Mouse (Mus musculus) embryonic facial prominence, embryonic 11.5 days (tissue): ENCODE measurements at regions not wholly inside any gene's neighbourhood (a gene's known extent, or its start where the extent isn't known, plus 50 kb on each side); places are given as distances from the start of the nearest gene placed in this dataset.

ENCODE experiments used
- ATAC-seq: fragments of 200-750 bp; cut with Nextera tagmentation; replicated peaks from 2 replicates; pipeline ENCODE4 v1.8.0; 2017; ENCODE audit warnings: low read depth; ENCODE audit not compliant: insufficient number of reproducible peaks, low FRiP score, low TSS enrichment
- DNase-seq: peaks from one replicate; pipeline ENCODE4 v3.0.0-alpha.2; 2015; ENCODE audit warnings: low spot score
- H3K27ac ChIP-seq: fragments of 300-500 bp; sonication (generic); replicated peaks from 2 replicates; pipeline ENCODE4 v1.5.1; 2014; ENCODE audit warnings: mild to moderate bottlenecking, low read depth, low read length, control low read depth
- H3K27me3 ChIP-seq: fragments of 300-500 bp; sonication (generic); 2 replicates; pipeline ENCODE4 v1.6.1; 2014; ENCODE audit warnings: mild to moderate bottlenecking, low read length, moderate library complexity, mixed read lengths; ENCODE audit not compliant: control insufficient read depth, insufficient read depth
- H3K36me3 ChIP-seq: fragments of 300-500 bp; sonication (generic); replicated peaks from 2 replicates; pipeline ENCODE4 v1.6.1; 2014; ENCODE audit warnings: low read depth, mild to moderate bottlenecking, low read length, moderate library complexity, mixed read lengths; ENCODE audit not compliant: control insufficient read depth, insufficient read depth
- H3K4me1 ChIP-seq: fragments of 300-500 bp; sonication (generic); 2 replicates; pipeline ENCODE4 v1.6.1; 2014; ENCODE audit warnings: low read length, mixed read lengths; ENCODE audit not compliant: control insufficient read depth, insufficient read depth
- H3K4me2 ChIP-seq: fragments of 300-500 bp; sonication (generic); 2 replicates; pipeline ENCODE4 v1.6.1; 2014; ENCODE audit warnings: low read depth, mild to moderate bottlenecking, control low read depth, low read length, moderate library complexity
- H3K4me3 ChIP-seq: fragments of 300-500 bp; sonication (generic); 2 replicates; pipeline ENCODE4 v1.5.1; 2014; ENCODE audit warnings: low read depth, low read length, control low read depth
- H3K9ac ChIP-seq: fragments of 300-500 bp; sonication (generic); replicated peaks from 2 replicates; pipeline ENCODE4 v1.6.1; 2014; ENCODE audit warnings: mild to moderate bottlenecking, control low read depth, low read length
- H3K9me3 ChIP-seq: fragments of 300-500 bp; sonication (generic); replicated peaks from 2 replicates; pipeline ENCODE4 v1.6.1; 2016; ENCODE audit warnings: mild to moderate bottlenecking, low read length, inconsistent platforms, mixed read lengths; ENCODE audit not compliant: control insufficient read depth
- WGBS: fragments of 180-500 bp; shearing (Covaris S2); extraction: QIAGEN DNeasy Blood & Tissue Kit; methylation state at CpG from one replicate; pipeline ENCODE4 v1.1.7; 2014; 5-methylcytosine and 5-hydroxymethylcytosine counted together

DNA sequence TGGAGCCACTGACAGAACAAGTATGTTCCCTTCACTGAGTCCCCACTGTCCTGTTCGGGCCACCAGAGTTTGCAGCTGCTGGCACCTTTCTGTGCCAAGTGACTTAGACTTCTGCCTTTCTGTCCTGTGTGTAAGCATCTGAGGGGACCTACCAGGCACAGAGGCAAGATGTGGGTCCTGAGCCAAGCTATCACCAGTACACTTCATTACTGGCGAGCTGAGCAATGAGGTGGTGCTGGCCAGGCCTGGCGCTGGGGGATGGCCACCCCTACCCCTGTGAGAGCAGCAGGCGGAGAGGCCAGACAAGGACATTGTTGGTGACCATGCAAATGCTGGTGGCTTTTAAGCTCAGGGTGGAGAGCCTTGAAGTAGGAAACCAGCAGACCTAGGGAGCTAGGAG lies 87.6 kb upstream of the Mrps6 start:
- Histone ChIP-seq H3K36me3 (no peaks in the 10 kb centered on the region), H3K27me3 (no peaks in the 10 kb centered on the region), H3K9ac (no peak overlapping the region), H3K27ac (no peak overlapping the region), H3K9me3 (no peaks in the 10 kb centered on the region), H3K4me2 (no peak overlapping the region), H3K4me3 (no peak overlapping the region), H3K4me1 (no peaks in the 10 kb centered on the region)
- ATAC-seq (no peak), DNase-seq (no peak)
- WGBS = 92% methylated on average over 4 of the region's 4 CpGs

DNA sequence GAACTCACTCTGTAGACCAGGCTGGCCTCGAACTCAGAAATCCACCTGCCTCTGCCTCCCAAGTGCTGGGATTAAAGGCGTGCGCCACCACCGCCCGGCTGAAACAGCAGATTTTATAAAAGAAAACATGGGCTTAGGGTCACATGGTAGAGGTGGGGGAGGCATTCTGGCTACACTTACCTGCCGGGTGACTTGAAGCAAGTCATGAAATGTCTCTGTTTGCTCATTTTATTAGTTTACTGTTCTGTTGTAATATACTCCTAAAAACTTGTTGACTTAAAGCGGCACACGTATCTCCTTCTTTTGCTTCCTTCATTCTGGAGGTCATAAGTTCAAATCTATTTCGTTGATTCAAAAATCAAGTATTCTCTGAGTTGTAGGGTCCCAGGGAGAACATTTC lies 84.9 kb upstream of the Mrps6 start:
- Histone ChIP-seq H3K4me1 (no peaks in the 10 kb centered on the region), H3K4me2 (no peak overlapping the region), H3K27me3 (no peaks in the 10 kb centered on the region), H3K4me3 (no peak overlapping the region), H3K27ac (no peak overlapping the region), H3K36me3 (no peaks in the 10 kb centered on the region), H3K9ac (no peak overlapping the region), H3K9me3 (no peaks in the 10 kb centered on the region)
- whole genome bisulfite sequencing = 96% methylated on average over 9 of the region's 9 CpGs
- ATAC-seq (no peak), DNase-seq (no peak)

DNA sequence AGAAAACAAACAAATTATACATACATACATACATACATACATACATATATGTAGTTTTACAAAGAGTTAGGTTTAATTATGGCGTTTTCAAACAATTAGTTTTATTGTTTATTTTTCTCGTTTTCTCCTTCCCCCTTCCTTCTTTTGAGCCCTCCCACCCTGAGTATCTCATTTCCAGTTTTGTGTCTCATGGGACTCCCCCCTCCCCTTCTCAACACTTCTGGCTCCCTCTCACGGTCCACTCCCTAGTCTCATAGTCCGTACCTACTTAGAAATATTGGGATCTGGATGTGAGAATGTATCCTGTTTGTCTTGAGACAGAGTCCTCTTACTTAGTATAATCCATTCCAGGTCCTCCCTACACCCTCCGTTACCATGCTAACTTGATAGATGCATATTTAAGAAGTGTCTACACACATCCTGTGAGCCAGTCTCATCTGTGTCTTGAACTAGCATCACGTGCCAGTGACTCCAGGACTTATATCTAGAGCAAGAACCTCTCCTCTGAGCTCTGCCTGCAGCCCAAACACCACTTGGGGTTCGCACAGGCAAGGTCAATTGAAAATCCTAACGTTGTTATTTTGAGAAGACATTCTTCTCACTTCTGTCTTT lies 81.8 kb upstream of the Mrps6 start:
- Histone ChIP-seq H3K27ac (no peak overlapping the region), H3K9me3 (no peaks in the 10 kb centered on the region), H3K36me3 (no peaks in the 10 kb centered on the region), H3K4me3 (no peak overlapping the region), H3K4me2 (no peak overlapping the region), H3K9ac (no peak overlapping the region), H3K4me1 (no peaks in the 10 kb centered on the region), H3K27me3 (no peaks in the 10 kb centered on the region)
- DNase-seq (no peak), ATAC-seq (no peak)
- 67% methylated on average over 8 of the region's 8 CpGs for WGBS

DNA sequence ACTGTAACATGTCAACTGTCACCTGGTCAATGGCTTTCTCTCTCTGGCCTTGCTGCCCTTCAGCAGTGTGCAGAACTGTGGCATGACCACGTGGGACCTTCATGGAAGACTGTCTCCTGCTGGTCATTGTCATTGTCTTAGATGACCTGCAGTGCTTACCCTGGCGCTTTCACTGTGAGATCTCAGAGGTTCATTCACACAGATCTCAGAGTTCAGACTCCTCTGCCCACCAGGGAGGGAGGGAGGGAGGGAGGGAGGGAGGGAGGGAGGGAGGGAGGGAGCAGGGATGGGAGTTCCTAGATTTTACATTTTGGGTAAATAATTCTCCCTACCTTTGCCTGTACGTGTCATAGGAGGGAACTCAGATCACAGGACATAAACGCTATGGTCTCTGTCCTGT lies 79.6 kb upstream of the Mrps6 start:
- Histone ChIP-seq H3K9me3 (no peaks in the 10 kb centered on the region), H3K4me1 (no peaks in the 10 kb centered on the region), H3K27ac (no peak overlapping the region), H3K9ac (no peak overlapping the region), H3K36me3 (no peaks in the 10 kb centered on the region), H3K4me2 (no peak overlapping the region), H3K4me3 (no peak overlapping the region), H3K27me3 (no peaks in the 10 kb centered on the region)
- no peak for DNase-seq
- ATAC-seq = no peak
- WGBS = 24% methylated on average over 4 of the region's 4 CpGs

- DNase-seq = no peak
- Histone ChIP-seq H3K9ac (no peak overlapping the region), H3K27ac (no peak overlapping the region), H3K36me3 (no peaks in the 10 kb centered on the region), H3K27me3 (no peaks in the 10 kb centered on the region), H3K9me3 (no peaks in the 10 kb centered on the region), H3K4me2 (no peak overlapping the region), H3K4me3 (no peak overlapping the region), H3K4me1 (no peaks in the 10 kb centered on the region)
- no peak for ATAC-seq
- WGBS = 24% methylated on average over 5 of the region's 5 CpGs
These were observed 79.2 kb upstream of the Mrps6 start for GRCm38 (mm10) chr16:91978846-91979245.

DNA sequence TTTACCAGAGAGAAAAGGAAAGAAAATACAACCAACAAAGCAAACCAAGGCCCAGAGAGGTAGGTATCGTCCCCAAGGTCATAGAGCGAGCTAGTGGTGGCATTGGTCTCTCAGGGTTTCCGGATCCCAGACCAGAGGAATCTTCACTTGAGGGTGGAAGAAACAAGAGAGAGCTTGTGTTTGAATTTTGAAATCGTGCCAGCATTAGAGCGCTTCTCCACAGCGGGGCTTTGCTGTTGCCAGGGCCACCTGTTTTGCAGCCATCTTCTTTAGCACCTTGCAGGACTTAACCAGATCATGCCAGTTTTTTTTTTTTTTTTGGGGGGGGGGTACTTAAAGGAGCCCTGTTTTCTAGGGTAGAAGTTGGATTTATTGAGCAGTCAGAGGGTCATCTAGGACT lies 77.6 kb upstream of the Mrps6 start:
- Histone ChIP-seq H3K4me3 (no peak overlapping the region), H3K9ac (no peak overlapping the region), H3K27me3 (no peaks in the 10 kb centered on the region), H3K4me1 (no peaks in the 10 kb centered on the region), H3K9me3 (no peaks in the 10 kb centered on the region), H3K27ac (no peak overlapping the region), H3K36me3 (no peaks in the 10 kb centered on the region), H3K4me2 (no peak overlapping the region)
- ATAC-seq = no peak
- no peak for DNase-seq
- 86% methylated on average over 6 of the region's 6 CpGs for WGBS

- Histone ChIP-seq H3K27me3 (no peaks in the 10 kb centered on the region), H3K9ac (no peak overlapping the region), H3K36me3 (no peaks in the 10 kb centered on the region), H3K4me1 (no peaks in the 10 kb centered on the region), H3K27ac (no peak overlapping the region), H3K9me3 (no peaks in the 10 kb centered on the region), H3K4me2 (no peak overlapping the region), H3K4me3 (no peak overlapping the region)
- no peak for ATAC-seq
- no peak for DNase-seq
- 92% methylated on average over 12 of the region's 12 CpGs for WGBS
These were observed 72.9 kb upstream of the Mrps6 start for GRCm38 (mm10) chr16:91985211-91985610.

GRCm38 (mm10) chr16:91989332-91989731 lies 68.7 kb upstream of the Mrps6 start:
- Histone ChIP-seq H3K4me1 (no peaks in the 10 kb centered on the region), H3K36me3 (no peaks in the 10 kb centered on the region), H3K9ac (no peak overlapping the region), H3K4me3 (no peak overlapping the region), H3K9me3 (no peaks in the 10 kb centered on the region), H3K4me2 (no peak overlapping the region), H3K27me3 (no peaks in the 10 kb centered on the region), H3K27ac (no peak overlapping the region)
- 86% methylated on average over 4 of the region's 4 CpGs for WGBS
- ATAC-seq = no peak
- no peak for DNase-seq
